Comparison of ENCODE assay signal across 16 mouse cellular contexts in genomic region chr4:47252627-47253026, GRCm38 (mm10). TPM values are rescaled to one million over a fixed set of nuclear protein-coding genes. Genes with fewer than 3 reads are reported as not detected.
DNase-seq lines count a peak whose midpoint lies in the region; ATAC-seq and TF ChIP-seq lines count a peak whose summit lies in the region.
"Had no signal": no experiment of that assay in that cellular context is flagged by ENCODE, and none has a peak within 500 bp of the region (broad histone marks: within the 10 kb centered on the region; RNA-seq: fewer than 3 reads in every experiment).

No protein-coding gene starts in this region.

- no peak overlapping the region for H3K4me2 ChIP-seq in hindbrain, postnatal 0 days (ENCODE audit: low read depth, low read length)
- H3K4me2 ChIP-seq in hindbrain, embryonic 12.5 days (replicated peaks), result no peak overlapping the region
- H3K4me2 ChIP-seq in midbrain, postnatal 0 days (ENCODE audit: low read depth, low read length, poor library complexity, severe bottlenecking), result no peak overlapping the region
- no peak overlapping the region for H3K4me2 ChIP-seq in midbrain, embryonic 13.5 days (replicated peaks)
- H3K4me2 ChIP-seq: embryonic facial prominence, embryonic 12.5 days; hindbrain, embryonic 15.5 days; kidney, embryonic 15.5 days; limb, embryonic 15.5 days; stomach, embryonic 15.5 days had no signal

- no peak for DNase-seq in hindbrain, postnatal 0 days (ENCODE audit: low spot score)
- no peak for DNase-seq in midbrain, postnatal 0 days (ENCODE audit: low spot score)
- peak; percentile 36 for DNase-seq in MEL (ENCODE audit: low read depth, low spot score)
- peak; percentile 24 for DNase-seq in splenic B cell, adult 2 months (ENCODE audit: low read depth, low spot score)
- no peak for DNase-seq in right cerebral cortex, postnatal 36 days (ENCODE audit: low spot score in 2 of 2)
- DNase-seq: adrenal gland, postnatal 10 days; lung, postnatal 10 days had no signal

- H3K79me2 ChIP-seq in MEL (ENCODE audit: control insufficient read depth, insufficient read depth, low read length, poor library complexity), result no peaks in the 10 kb centered on the region

- WGBS in hindbrain, postnatal 0 days, result 95% methylated on average over 3 of the region's 3 CpGs
- WGBS in hindbrain, embryonic 12.5 days, result over 99% methylated on average over 3 of the region's 3 CpGs
- 93% methylated on average over 3 of the region's 3 CpGs for WGBS in midbrain, postnatal 0 days
- 99% methylated on average over 3 of the region's 3 CpGs for WGBS in midbrain, embryonic 13.5 days

- peak; percentile 26; the same call in 1 of the 2 replicates for TF ChIP-seq CTCF in hindbrain, postnatal 0 days (IDR thresholded peaks at IDR 0.05; ENCODE audit: low read depth)
- peak; percentile 27 for TF ChIP-seq CTCF in midbrain, postnatal 0 days (IDR thresholded peaks at IDR 0.05)
- TF ChIP-seq CTCF in MEL (IDR thresholded peaks at IDR 0.05 in 2 of 3, conservative IDR thresholded peaks at IDR 0.05 in 1 of 3; ENCODE audit: control insufficient read depth in 1 of 3, insufficient read depth in 1 of 3, low read depth in 2 of 3, low read length in 3 of 3, poor library complexity in 1 of 3, severe bottlenecking in 1 of 3), result peak; percentile 36 to 51 (median 50)

- no peak for TF ChIP-seq EP300 in MEL (IDR thresholded peaks at IDR 0.05; ENCODE audit: low read depth in 1 of 2, low read length in 2 of 2)

- H3K36me3 ChIP-seq in hindbrain, postnatal 0 days (ENCODE audit: insufficient read depth, low read length), result no peaks in the 10 kb centered on the region
- H3K36me3 ChIP-seq in hindbrain, embryonic 12.5 days, result no peaks in the 10 kb centered on the region
- H3K36me3 ChIP-seq in midbrain, postnatal 0 days (ENCODE audit: insufficient read depth, low read length), result no peaks in the 10 kb centered on the region
- no peaks in the 10 kb centered on the region for H3K36me3 ChIP-seq in midbrain, embryonic 13.5 days
- no peaks in the 10 kb centered on the region for H3K36me3 ChIP-seq in MEL (ENCODE audit: control insufficient read depth in 1 of 2, insufficient read depth in 2 of 2, low read length in 2 of 2)
- H3K36me3 ChIP-seq in splenic B cell, adult 2 months (ENCODE audit: control insufficient read depth, insufficient read depth, low read length, poor library complexity, severe bottlenecking), result no peaks in the 10 kb centered on the region
- H3K36me3 ChIP-seq: embryonic facial prominence, embryonic 12.5 days; hindbrain, embryonic 15.5 days; kidney, embryonic 15.5 days; stomach, embryonic 15.5 days had no signal

- H3K9me3 ChIP-seq in hindbrain, postnatal 0 days (ENCODE audit: low read length), result no peaks in the 10 kb centered on the region
- no peaks in the 10 kb centered on the region for H3K9me3 ChIP-seq in hindbrain, embryonic 12.5 days (replicated peaks)
- no peaks in the 10 kb centered on the region for H3K9me3 ChIP-seq in midbrain, postnatal 0 days (ENCODE audit: low read length)
- H3K9me3 ChIP-seq in midbrain, embryonic 13.5 days, result no peaks in the 10 kb centered on the region
- H3K9me3 ChIP-seq in MEL (replicated peaks; ENCODE audit: insufficient read depth, low read length), result no peaks in the 10 kb centered on the region
- H3K9me3 ChIP-seq: embryonic facial prominence, embryonic 12.5 days; hindbrain, embryonic 15.5 days; kidney, embryonic 15.5 days; limb, embryonic 15.5 days; stomach, embryonic 15.5 days had no signal

- H3K27ac ChIP-seq in hindbrain, postnatal 0 days, result no peak overlapping the region
- H3K27ac ChIP-seq in hindbrain, embryonic 12.5 days, result no peak overlapping the region
- no peak overlapping the region for H3K27ac ChIP-seq in midbrain, postnatal 0 days (ENCODE audit: low read depth, low read length)
- no peak overlapping the region for H3K27ac ChIP-seq in midbrain, embryonic 13.5 days
- no peak overlapping the region for H3K27ac ChIP-seq in MEL (ENCODE audit: control insufficient read depth, low read depth, low read length)
- H3K27ac ChIP-seq: embryonic facial prominence, embryonic 12.5 days; hindbrain, embryonic 15.5 days; kidney, embryonic 15.5 days; limb, embryonic 15.5 days; stomach, embryonic 15.5 days had no signal

- no peaks in the 10 kb centered on the region for H3K27me3 ChIP-seq in hindbrain, postnatal 0 days (ENCODE audit: insufficient read depth, low read length)
- no peaks in the 10 kb centered on the region for H3K27me3 ChIP-seq in hindbrain, embryonic 12.5 days
- H3K27me3 ChIP-seq in midbrain, postnatal 0 days (ENCODE audit: insufficient read depth, low read length), result no peaks in the 10 kb centered on the region
- no peaks in the 10 kb centered on the region for H3K27me3 ChIP-seq in midbrain, embryonic 13.5 days
- H3K27me3 ChIP-seq in MEL (ENCODE audit: control insufficient read depth in 1 of 2, insufficient read depth in 2 of 2, low read length in 2 of 2), result no peaks in the 10 kb centered on the region
- H3K27me3 ChIP-seq in splenic B cell, adult 2 months (ENCODE audit: control insufficient read depth, insufficient read depth, low read length, poor library complexity, severe bottlenecking), result no peaks in the 10 kb centered on the region
- H3K27me3 ChIP-seq: embryonic facial prominence, embryonic 12.5 days; hindbrain, embryonic 15.5 days; kidney, embryonic 15.5 days; limb, embryonic 15.5 days; stomach, embryonic 15.5 days had no signal

- H3K9ac ChIP-seq in hindbrain, postnatal 0 days (replicated peaks; ENCODE audit: low read length), result no peak overlapping the region
- H3K9ac ChIP-seq in hindbrain, embryonic 12.5 days, result no peak overlapping the region
- no peak overlapping the region for H3K9ac ChIP-seq in midbrain, postnatal 0 days (replicated peaks; ENCODE audit: low read length, poor library complexity, severe bottlenecking)
- no peak overlapping the region for H3K9ac ChIP-seq in midbrain, embryonic 13.5 days (replicated peaks)
- H3K9ac ChIP-seq in MEL (ENCODE audit: control insufficient read depth, low read depth, low read length, poor library complexity, severe bottlenecking), result no peak overlapping the region
- H3K9ac ChIP-seq: embryonic facial prominence, embryonic 12.5 days; hindbrain, embryonic 15.5 days; kidney, embryonic 15.5 days; limb, embryonic 15.5 days; stomach, embryonic 15.5 days had no signal

- no peak for TF ChIP-seq POLR2A in MEL (IDR thresholded peaks at IDR 0.05; ENCODE audit: control insufficient read depth in 1 of 2, insufficient read depth in 1 of 2, low read depth in 1 of 2, low read length in 2 of 2, poor library complexity in 1 of 2)

- TF ChIP-seq RAD21 in MEL (IDR thresholded peaks at IDR 0.05; ENCODE audit: low read depth, low read length), result peak; percentile 36

- no peak for ATAC-seq in hindbrain, postnatal 0 days
- no peak for ATAC-seq in hindbrain, embryonic 12.5 days (ENCODE audit: low FRiP score)
- no peak for ATAC-seq in midbrain, postnatal 0 days (ENCODE audit: low FRiP score)
- no peak for ATAC-seq in midbrain, embryonic 13.5 days

- no peak overlapping the region for H3K4me3 ChIP-seq in hindbrain, postnatal 0 days (ENCODE audit: low read length)
- no peak overlapping the region for H3K4me3 ChIP-seq in hindbrain, embryonic 12.5 days
- H3K4me3 ChIP-seq in midbrain, postnatal 0 days (ENCODE audit: low read depth, low read length), result no peak overlapping the region
- H3K4me3 ChIP-seq in midbrain, embryonic 13.5 days (replicated peaks), result no peak overlapping the region
- H3K4me3 ChIP-seq in MEL (ENCODE audit: control insufficient read depth in 1 of 2, insufficient read depth in 1 of 2, low read depth in 2 of 2, low read length in 2 of 2), result no peak overlapping the region
- H3K4me3 ChIP-seq: embryonic facial prominence, embryonic 12.5 days; hindbrain, embryonic 15.5 days; kidney, embryonic 15.5 days; limb, embryonic 15.5 days; stomach, embryonic 15.5 days had no signal

- H3K4me1 ChIP-seq in hindbrain, postnatal 0 days (ENCODE audit: insufficient read depth, low read length), result no peaks in the 10 kb centered on the region
- no peaks in the 10 kb centered on the region for H3K4me1 ChIP-seq in hindbrain, embryonic 12.5 days
- H3K4me1 ChIP-seq in midbrain, postnatal 0 days (ENCODE audit: insufficient read depth, low read length), result no peaks in the 10 kb centered on the region
- H3K4me1 ChIP-seq in midbrain, embryonic 13.5 days (replicated peaks), result no peaks in the 10 kb centered on the region
- H3K4me1 ChIP-seq in MEL (ENCODE audit: control insufficient read depth in 1 of 2, insufficient read depth in 2 of 2, low read length in 2 of 2), result no peaks in the 10 kb centered on the region
- H3K4me1 ChIP-seq: hindbrain, embryonic 15.5 days had no signal

TF ChIP-seq in MEL, 35 proteins besides CTCF, POLR2A, EP300 and RAD21:
- TF ChIP-seq NRF1 (IDR thresholded peaks at IDR 0.05; ENCODE audit: insufficient read depth, low read depth, low read length, poor library complexity, severe bottlenecking), result no peak
- TF ChIP-seq ZKSCAN1 (IDR thresholded peaks at IDR 0.05; ENCODE audit: low read depth, low read length), result no peak
- TF ChIP-seq RCOR1 (IDR thresholded peaks at IDR 0.05; ENCODE audit: low read depth, low read length), result no peak
- TF ChIP-seq JUND (IDR thresholded peaks at IDR 0.05; ENCODE audit: low read depth, low read length), result no peak
- TF ChIP-seq MAX (IDR thresholded peaks at IDR 0.05; ENCODE audit: low read length), result no peak
- TF ChIP-seq SMC3 (IDR thresholded peaks at IDR 0.05; ENCODE audit: low read depth, low read length), result peak; percentile 49
- no peak for TF ChIP-seq HCFC1 (IDR thresholded peaks at IDR 0.05; ENCODE audit: low read depth, low read length)
- TF ChIP-seq USF1 (IDR thresholded peaks at IDR 0.05; ENCODE audit: low read depth, low read length), result no peak
- TF ChIP-seq ZC3H11A (IDR thresholded peaks at IDR 0.05; ENCODE audit: low read depth, low read length), result 0 out of 2 replicates have a peak, but pooled peaks have one; percentile 12
- TF ChIP-seq KAT2A (conservative IDR thresholded peaks at IDR 0.05; ENCODE audit: low read depth, low read length), result no peak
- TF ChIP-seq NELFE (IDR thresholded peaks at IDR 0.05; ENCODE audit: low read depth, low read length), result no peak

RNA-seq across cellular contexts. Expression of gene Col15a1, which starts 44.7 kb away (rescaled TPM):
- total RNA-seq in hindbrain, postnatal 0 days (2014; rRNA removed), result 8.9 and 13.7 TPM in 2 replicates
- 3.1 and 3.7 TPM in 2 replicates for polyA plus RNA-seq in hindbrain, postnatal 0 days (2015; fragmentation: Nextera tagmentation; extraction: Ambion mirVana)
- polyA plus RNA-seq in hindbrain, embryonic 12.5 days (2016; fragmentation: Nextera tagmentation; extraction: Ambion mirVana), result 7.3 and 9.2 TPM in 2 replicates
- 8.2 and 20.2 TPM in 2 replicates for total RNA-seq in midbrain, postnatal 0 days (2014; rRNA removed)
- 3.8 and 5.3 TPM in 2 replicates for polyA plus RNA-seq in midbrain, postnatal 0 days (2015; fragmentation: Nextera tagmentation; extraction: Ambion mirVana)
- 1.2 and 1.5 TPM in 2 replicates for polyA plus RNA-seq in midbrain, embryonic 13.5 days (2015; fragmentation: Nextera tagmentation; extraction: Ambion mirVana)
- 0.78 and 2.2 TPM in 2 replicates for total RNA-seq in MEL (2012; rRNA removed)
- polyA plus RNA-seq in MEL (2012; ENCODE audit: insufficient read depth in 1 of 2, insufficient read length in 2 of 2, low read depth in 1 of 2, low replicate concordance in 2 of 2, missing spikeins in 1 of 2), result 1 to 10 TPM in 1 of 2 experiments, not detected in 1; 2.6 TPM
- total RNA-seq: common myeloid progenitor, adult 5-6 weeks; neutrophil, adult 5-6 weeks had no signal

Comparison
In these comparisons a context has a peak if more than half of its experiments do, and no peak if none do; other contexts are left out.
1. DNase-seq: peak in MEL (single experiment) and splenic B cell, adult 2 months (single experiment); none in hindbrain, postnatal 0 days (single experiment), midbrain, postnatal 0 days (single experiment) and right cerebral cortex, postnatal 36 days (0 of 2).
2. Peak in every context shown above with its lines, with median percentiles within 50 percentile points of each other: CTCF ChIP-seq.